Mouse (Mus musculus) liver, embryonic 14.5 days (tissue): ENCODE data around the gene Gng11.

Experiments used
- CTCF ChIP-seq: IDR thresholded peaks from 2 replicates; pipeline ENCODE4 v1.5.1; 2016; ENCODE audit warnings: antibody characterized with exemption, low read depth, control low read depth
- EP300 ChIP-seq: IDR thresholded peaks from 2 replicates; pipeline ENCODE4 v1.6.1; 2016; ENCODE audit warnings: antibody characterized with exemption, low read depth

- no peak for TF ChIP-seq CTCF
- TF ChIP-seq EP300, result no peak
Measured at GRCm38 (mm10) chr6:4003445-4003844, 259 bp upstream of the Gng11 start.
